Mouse (Mus musculus) cortical plate, adult 2 months (tissue): ENCODE measurements around the gene Cep41. TPM values are rescaled to one million over a fixed set of nuclear protein-coding genes. Genes with fewer than 3 reads are reported as not detected.

Experiments used
- H3K27ac ChIP-seq: fragments of 200-500 bp; 2 replicates; pipeline ENCODE4 v1.5.1; 2012; ENCODE audit warnings: low read length, control low read depth, inconsistent platforms; ENCODE audit not compliant: insufficient read depth
- H3K4me1 ChIP-seq: fragments of 200-500 bp; 2 replicates; pipeline ENCODE4 v1.6.1; 2011; ENCODE audit warnings: low read length; ENCODE audit not compliant: control insufficient read depth, insufficient read depth
- H3K4me3 ChIP-seq: fragments of 200-500 bp; 2 replicates; pipeline ENCODE4 v1.5.1; 2011; ENCODE audit warnings: mild to moderate bottlenecking, low read length, control low read depth; ENCODE audit not compliant: insufficient read depth
- CTCF ChIP-seq: fragments of 200-500 bp; IDR thresholded peaks from 2 replicates; pipeline ENCODE4 v1.5.1; 2011; ENCODE audit warnings: mild to moderate bottlenecking, control low read depth, low read length; ENCODE audit not compliant: insufficient read depth; ENCODE audit errors: extremely low read depth
- POLR2A ChIP-seq: fragments of 200-500 bp; IDR thresholded peaks from 2 replicates; pipeline ENCODE4 v1.6.1; 2011; ENCODE audit warnings: mild to moderate bottlenecking, low read length, control low read depth; ENCODE audit not compliant: insufficient read depth; ENCODE audit errors: extremely low read depth
- polyA plus RNA-seq: library from polyadenylated mRNA; depleted of rRNA; stranded (reverse); fragments of >200 nt; gene quantifications from 2 replicates; pipeline ENCODE4 v1.2.3, GENCODE M21; 2012; rRNA removed

Gene Cep41
- polyA plus RNA-seq, 1 experiment = 5.8 TPM

- TF ChIP-seq POLR2A (no peak), CTCF (no peak)
- H3K4me1 ChIP-seq = no peaks in the 10 kb centered on the region
- no peak overlapping the region for H3K27ac ChIP-seq
Observed at GRCm38 (mm10) chr6:30605111-30605510, 88.4 kb downstream of the Cep41 start.

GRCm38 (mm10) chr6:30604342-30604867, 89.1 kb downstream of the Cep41 start:
- Histone ChIP-seq H3K27ac (no peak overlapping the region), H3K4me3 (no peak overlapping the region), H3K4me1 (no peaks in the 10 kb centered on the region)
- TF ChIP-seq CTCF = no peak
- no peak for TF ChIP-seq POLR2A

More at GRCm38 (mm10) chr6:30605111-30605510, 88.4 kb downstream of the Cep41 start:
- no peak overlapping the region for H3K4me3 ChIP-seq

Other genes with a start within 250 kb of the Cep41 start
- 28.0 and 33.2 TPM in 2 replicates for gene Tmem209, start 184.0 kb downstream of the Cep41 start, polyA plus RNA-seq
- gene Ssmem1, start 183.9 kb downstream of the Cep41 start, polyA plus RNA-seq = 0.10 TPM in 1 of 2 replicates, not detected in the other
- gene Cpa2, start 152.2 kb downstream of the Cep41 start, polyA plus RNA-seq = 3.1 and 3.4 TPM in 2 replicates
- 0.10 and 0.15 TPM in 2 replicates for gene Cpa4, start 125.4 kb downstream of the Cep41 start, polyA plus RNA-seq
- gene Cpa5, start 82.7 kb downstream of the Cep41 start, polyA plus RNA-seq = 0.08 and 0.09 TPM in 2 replicates
- not detected in 2 replicates for gene Cpa1, start 54.5 kb downstream of the Cep41 start, polyA plus RNA-seq
- gene Mest, start 29.8 kb upstream of the Cep41 start, polyA plus RNA-seq = 41.8 and 47.8 TPM in 2 replicates
- gene Copg2, start 203.0 kb upstream of the Cep41 start, polyA plus RNA-seq = 41.7 and 56.5 TPM in 2 replicates
- gene Tsga13, start 221.8 kb upstream of the Cep41 start, polyA plus RNA-seq = 0.21 and 0.40 TPM in 2 replicates